Mouse (Mus musculus) cortical plate, adult 2 months (tissue): ENCODE results near the gene 1700025F22Rik.

Source experiments
- CTCF ChIP-seq: fragments of 200-500 bp; IDR thresholded peaks from 2 replicates; pipeline ENCODE4 v1.5.1; 2011; ENCODE audit warnings: mild to moderate bottlenecking, control low read depth, low read length; ENCODE audit not compliant: insufficient read depth; ENCODE audit errors: extremely low read depth
- POLR2A ChIP-seq: fragments of 200-500 bp; IDR thresholded peaks from 2 replicates; pipeline ENCODE4 v1.6.1; 2011; ENCODE audit warnings: mild to moderate bottlenecking, low read length, control low read depth; ENCODE audit not compliant: insufficient read depth; ENCODE audit errors: extremely low read depth

DNA sequence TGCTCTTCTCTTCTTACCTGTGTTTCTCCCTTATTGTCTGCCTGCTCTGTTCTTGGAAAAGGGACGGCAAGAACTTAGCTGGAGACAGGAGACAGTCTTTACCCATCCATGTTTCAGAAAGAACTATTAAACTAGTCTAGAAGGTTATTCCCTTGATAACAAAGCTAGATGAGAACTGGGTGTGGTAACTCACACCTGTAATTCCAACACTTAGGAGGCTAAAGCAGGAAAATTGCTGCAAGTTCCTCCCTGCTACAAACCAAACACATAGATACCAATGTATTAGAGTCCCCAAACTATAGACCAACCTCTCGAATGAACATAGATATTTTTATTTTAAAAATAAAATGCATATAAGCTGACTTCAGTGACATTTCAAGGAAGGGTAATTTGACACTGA is 30.3 kb downstream of the 1700025F22Rik start:
- TF ChIP-seq CTCF = no peak
- TF ChIP-seq POLR2A = no peak
